In genomic region chr17:36000349-36000748, GRCm38 (mm10) we compare ENCODE assay signal across 17 mouse cellular contexts. TPM values are rescaled to one million over a fixed set of nuclear protein-coding genes. Genes with fewer than 3 reads are reported as not detected.
A peak's percentile ranks its signal among the peaks of the same experiment; 100 is the strongest.
DNase-seq lines count a peak whose midpoint lies in the region; ATAC-seq and TF ChIP-seq lines count a peak whose summit lies in the region.
"Had no signal": no experiment of that assay in that cellular context is flagged by ENCODE, and none has a peak within 500 bp of the region (broad histone marks: within the 10 kb centered on the region; RNA-seq: fewer than 3 reads in every experiment).

No protein-coding gene starts in this region.

- no peak overlapping the region for H3ac ChIP-seq in myocyte (ENCODE audit: control insufficient read depth, insufficient read length)

- no peaks in the 10 kb centered on the region for H3K27me3 ChIP-seq in kidney, adult 2 months (replicated peaks; ENCODE audit: control insufficient read depth, insufficient read depth, low read length)
- H3K27me3 ChIP-seq in erythroblast, embryonic 14.5 days (ENCODE audit: control insufficient read depth) = no peaks in the 10 kb centered on the region
- no peaks in the 10 kb centered on the region for H3K27me3 ChIP-seq in myocyte (ENCODE audit: control insufficient read depth, insufficient read depth, insufficient read length)
- no peaks in the 10 kb centered on the region for H3K27me3 ChIP-seq in forebrain, postnatal 0 days (ENCODE audit: insufficient read depth, low read length)

- TF ChIP-seq POLR2A in kidney, adult 2 months (IDR thresholded peaks at IDR 0.05; ENCODE audit: low read depth, low read length) = no peak
- no peak for TF ChIP-seq POLR2A in myocyte (IDR thresholded peaks at IDR 0.05; ENCODE audit: insufficient read length, low read depth)

- H3K4me3 ChIP-seq in kidney, adult 2 months (ENCODE audit: insufficient read depth, low read depth, low read length) = no peak overlapping the region
- peak overlapping the region; percentile 69 for H3K4me3 ChIP-seq in erythroblast, embryonic 14.5 days (replicated peaks)
- no peak overlapping the region for H3K4me3 ChIP-seq in myocyte
- no peak overlapping the region for H3K4me3 ChIP-seq in forebrain, postnatal 0 days (ENCODE audit: low read depth, low read length)

- TF ChIP-seq CTCF in kidney, adult 2 months (conservative IDR thresholded peaks at IDR 0.05; ENCODE audit: insufficient read depth, insufficient read length, low read depth, low read length) = no peak
- TF ChIP-seq CTCF in forebrain, postnatal 0 days (IDR thresholded peaks at IDR 0.05; ENCODE audit: low read depth) = no peak

- H3K79me2 ChIP-seq in myocyte (ENCODE audit: control insufficient read depth, insufficient read depth) = peaks cover 73% of the 10 kb centered on the region

- 0 out of 2 replicates have a peak overlapping the region, but pooled peaks have one; percentile 26 for H3K27ac ChIP-seq in kidney, adult 2 months (ENCODE audit: insufficient read depth, low read depth, low read length)
- H3K27ac ChIP-seq in forebrain, postnatal 0 days (ENCODE audit: low read depth, low read length) = no peak overlapping the region

- no peak overlapping the region for H3K9ac ChIP-seq in forebrain, postnatal 0 days

- no peaks in the 10 kb centered on the region; the same call in 1 of the 2 replicates for H3K4me1 ChIP-seq in kidney, adult 2 months (ENCODE audit: control insufficient read depth, insufficient read depth, low read length)
- H3K4me1 ChIP-seq in erythroblast, embryonic 14.5 days (ENCODE audit: control insufficient read depth) = peaks cover 85% of the 10 kb centered on the region
- peaks cover 4% of the 10 kb centered on the region; the same call in 1 of the 2 replicates for H3K4me1 ChIP-seq in forebrain, postnatal 0 days (ENCODE audit: insufficient read depth)

- no peak for DNase-seq in kidney, adult 2 months
- no peak for DNase-seq in kidney, postnatal 4 days
- DNase-seq in CD4-positive helper T cell, adult 2 months (ENCODE audit: low read depth, low spot score) = peak; percentile 46
- DNase-seq in B cell, adult 2 months = no peak
- DNase-seq in testis, postnatal 14 days (ENCODE audit: low spot score) = no peak
- no peak for DNase-seq in forebrain, postnatal 0 days
- DNase-seq: adrenal gland, adult 8-10 months; cerebellum, adult 11-12 months; cerebellum, postnatal 36 days; heart, adult 11 months; kidney, adult 9 months; lung, adult 18-20 months; lung, postnatal 4 days; midbrain, embryonic 14.5 days had no signal

- peak overlapping the region; percentile 45 for H3K4me2 ChIP-seq in myocyte (ENCODE audit: low read depth)
- no peak overlapping the region for H3K4me2 ChIP-seq in forebrain, postnatal 0 days (ENCODE audit: low read depth)

- 60% methylated on average over 4 of the region's 4 CpGs for WGBS in kidney, adult 2 months
- WGBS in forebrain, postnatal 0 days = 89% methylated on average over 4 of the region's 4 CpGs

- no peak for ATAC-seq in forebrain, postnatal 0 days
- ATAC-seq: forebrain, embryonic 16.5 days had no signal

- H3K9me3 ChIP-seq in erythroblast, embryonic 14.5 days (ENCODE audit: control insufficient read depth, low read length) = peaks cover 31% of the 10 kb centered on the region
- no peaks in the 10 kb centered on the region for H3K9me3 ChIP-seq in forebrain, postnatal 0 days (ENCODE audit: low read length)

- no peaks in the 10 kb centered on the region for H3K36me3 ChIP-seq in kidney, adult 2 months (ENCODE audit: control insufficient read depth, insufficient read depth, low read length)
- H3K36me3 ChIP-seq in erythroblast, embryonic 14.5 days (ENCODE audit: control insufficient read depth) = peaks cover 61% of the 10 kb centered on the region
- H3K36me3 ChIP-seq in myocyte (ENCODE audit: control insufficient read depth, insufficient read depth) = no peaks in the 10 kb centered on the region
- H3K36me3 ChIP-seq in forebrain, postnatal 0 days (ENCODE audit: insufficient read depth) = no peaks in the 10 kb centered on the region

TF ChIP-seq in myocyte, 11 proteins besides CTCF, POLR2A, EP300 and RAD21:
- TF ChIP-seq USF1 (IDR thresholded peaks at IDR 0.05; ENCODE audit: low read depth) = no peak
- no peak for TF ChIP-seq REST (IDR thresholded peaks at IDR 0.05; ENCODE audit: insufficient read depth, insufficient read length)
- no peak for TF ChIP-seq CEBPB (IDR thresholded peaks at IDR 0.05; ENCODE audit: insufficient read depth, poor library complexity, severe bottlenecking)
- TF ChIP-seq MYOD1 (IDR thresholded peaks at IDR 0.05; ENCODE audit: control insufficient read depth in 1 of 3, insufficient read length in 2 of 3, low read depth in 2 of 3) = no peak
- no peak for TF ChIP-seq MYOG (IDR thresholded peaks at IDR 0.05; ENCODE audit: control insufficient read depth in 1 of 3, insufficient read depth in 1 of 3, insufficient read length in 2 of 3, low read depth in 2 of 3)
- TF ChIP-seq MAX (IDR thresholded peaks at IDR 0.05; ENCODE audit: low read depth) = no peak
- no peak for TF ChIP-seq SRF (IDR thresholded peaks at IDR 0.05; ENCODE audit: control insufficient read depth, insufficient read length, low read depth)
- no peak for TF ChIP-seq E2F4 (IDR thresholded peaks at IDR 0.05; ENCODE audit: insufficient read depth)
- no peak for TF ChIP-seq TCF3 (IDR thresholded peaks at IDR 0.05; ENCODE audit: insufficient read length, low read depth)
- TF ChIP-seq POLR2AphosphoS2 (IDR thresholded peaks at IDR 0.05; ENCODE audit: insufficient read length, low read depth) = no peak
TF ChIP-seq in myocyte: peak in this region for 0.

RNA-seq across cellular contexts. Expression of gene H2-T24, which starts 20.0 kb away (rescaled TPM):
- polyA plus RNA-seq in kidney, adult 2 months (2012; rRNA removed) = 3.5 and 5.4 TPM in 2 replicates
- polyA plus RNA-seq in erythroblast, embryonic 14.5 days (2012) = 0.91 and 0.98 TPM in 2 replicates
- polyA plus RNA-seq in myocyte (2012; fragmentation: generic; extraction: Trizol) = 0.47 TPM
- 0.33 and 1.0 TPM in 2 replicates for total RNA-seq in forebrain, postnatal 0 days (2014; rRNA removed)
- 1.6 and 4.7 TPM in 2 replicates for polyA plus RNA-seq in forebrain, postnatal 0 days (2015; fragmentation: Nextera tagmentation; extraction: Ambion mirVana)

RNA-seq across cellular contexts. Expression of gene Prr3, which starts 20.3 kb away (rescaled TPM):
- polyA plus RNA-seq in kidney, adult 2 months (2012; rRNA removed) = 18.5 and 19.0 TPM in 2 replicates
- 0.18 and 0.30 TPM in 2 replicates for polyA plus RNA-seq in erythroblast, embryonic 14.5 days (2012)
- polyA plus RNA-seq in myocyte (2012; fragmentation: generic; extraction: Trizol) = 14.1 TPM
- total RNA-seq in forebrain, postnatal 0 days (2014; rRNA removed) = 38.4 and 49.8 TPM in 2 replicates
- polyA plus RNA-seq in forebrain, postnatal 0 days (2015; fragmentation: Nextera tagmentation; extraction: Ambion mirVana) = 83.1 and 93.9 TPM in 2 replicates

RNA-seq across cellular contexts. Expression of gene Gnl1, which starts 20.7 kb away (rescaled TPM):
- polyA plus RNA-seq in kidney, adult 2 months (2012; rRNA removed) = 20.5 and 23.8 TPM in 2 replicates
- polyA plus RNA-seq in erythroblast, embryonic 14.5 days (2012) = 1.5 and 1.9 TPM in 2 replicates
- polyA plus RNA-seq in myocyte (2012; fragmentation: generic; extraction: Trizol) = 64.1 TPM
- 86.2 and 115 TPM in 2 replicates for total RNA-seq in forebrain, postnatal 0 days (2014; rRNA removed)
- 63.1 and 83.4 TPM in 2 replicates for polyA plus RNA-seq in forebrain, postnatal 0 days (2015; fragmentation: Nextera tagmentation; extraction: Ambion mirVana)

RNA-seq across cellular contexts. Expression of gene Abcf1, which starts 30.8 kb away (rescaled TPM):
- polyA plus RNA-seq in kidney, adult 2 months (2012; rRNA removed) = 59.4 and 63.6 TPM in 2 replicates
- polyA plus RNA-seq in erythroblast, embryonic 14.5 days (2012) = 14.0 and 24.6 TPM in 2 replicates
- 90.1 TPM for polyA plus RNA-seq in myocyte (2012; fragmentation: generic; extraction: Trizol)
- 55.9 and 60.4 TPM in 2 replicates for total RNA-seq in forebrain, postnatal 0 days (2014; rRNA removed)
- polyA plus RNA-seq in forebrain, postnatal 0 days (2015; fragmentation: Nextera tagmentation; extraction: Ambion mirVana) = 89.0 and 101 TPM in 2 replicates

RNA-seq across cellular contexts. Expression of gene H2-T23, which starts 32.3 kb away (rescaled TPM):
- 174 and 175 TPM in 2 replicates for polyA plus RNA-seq in kidney, adult 2 months (2012; rRNA removed)
- 3.7 and 5.0 TPM in 2 replicates for polyA plus RNA-seq in erythroblast, embryonic 14.5 days (2012)
- polyA plus RNA-seq in myocyte (2012; fragmentation: generic; extraction: Trizol) = 13.6 TPM
- 9.0 and 10.2 TPM in 2 replicates for total RNA-seq in forebrain, postnatal 0 days (2014; rRNA removed)
- 6.4 and 6.9 TPM in 2 replicates for polyA plus RNA-seq in forebrain, postnatal 0 days (2015; fragmentation: Nextera tagmentation; extraction: Ambion mirVana)

Comparison
In these comparisons a context has a peak if more than half of its experiments do, and no peak if none do; other contexts are left out.
1. RNA of gene Prr3, which starts 20.3 kb away (polyA plus RNA-seq): 83.1 to 93.9 TPM in forebrain, postnatal 0 days, 18.5 to 19.0 TPM in kidney, adult 2 months and 14.1 TPM in myocyte (single experiment); 0.18 to 0.30 TPM in erythroblast, embryonic 14.5 days; every median in the first group is over 10 times any median in the second.